Mouse (Mus musculus) 3T3-L1 (cell line): Measurements from ENCODE around the gene Tgif1.
A peak's percentile ranks its signal among the peaks of the same experiment; 100 is the strongest.

ENCODE experiments used
- DNase-seq: peaks from one replicate; pipeline ENCODE4 v3.0.0-alpha.2; 2015; ENCODE audit warnings: low read depth, low spot score

Gene Tgif1

DNA sequence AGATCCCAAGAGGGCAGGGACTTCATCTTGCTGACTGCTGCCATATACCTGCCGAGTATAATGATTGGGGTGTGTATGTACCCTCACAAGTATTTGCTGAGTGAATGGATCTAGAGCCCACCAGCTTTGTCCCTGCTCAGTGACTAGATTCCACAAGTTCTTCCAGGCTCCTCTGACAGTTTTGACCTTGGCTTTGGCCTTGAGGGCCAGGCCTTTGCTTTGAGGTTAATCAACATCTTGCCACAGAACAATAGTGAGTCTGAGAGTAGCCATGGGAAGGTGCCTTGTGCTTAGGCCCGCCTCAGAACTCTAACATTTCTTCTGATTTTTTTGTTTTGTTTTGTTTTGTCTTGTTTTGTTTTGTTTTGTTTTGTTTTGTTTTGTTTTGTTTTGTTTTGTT is 46.7 kb downstream of the Tgif1 start:
- no peak for DNase-seq

DNA sequence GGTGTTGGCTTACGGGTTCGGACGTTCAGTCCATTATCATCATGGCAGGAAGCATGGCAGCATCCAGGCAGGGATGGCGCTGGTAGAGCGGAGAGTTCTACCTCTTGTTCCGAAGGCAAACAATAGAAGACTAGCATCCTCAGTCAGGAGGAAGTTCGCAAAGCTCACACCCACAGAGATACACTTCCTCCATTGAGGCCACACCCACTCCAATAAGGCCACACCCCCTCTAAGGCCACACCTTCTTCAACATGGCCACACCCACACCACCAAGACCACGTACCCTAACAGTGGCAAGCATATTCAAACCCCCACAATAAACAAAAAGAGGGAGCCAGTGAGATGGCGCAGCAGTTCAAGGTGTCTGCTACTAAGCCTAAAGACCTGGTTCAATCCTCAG is 47.5 kb downstream of the Tgif1 start:
- DNase-seq: no peak

DNA sequence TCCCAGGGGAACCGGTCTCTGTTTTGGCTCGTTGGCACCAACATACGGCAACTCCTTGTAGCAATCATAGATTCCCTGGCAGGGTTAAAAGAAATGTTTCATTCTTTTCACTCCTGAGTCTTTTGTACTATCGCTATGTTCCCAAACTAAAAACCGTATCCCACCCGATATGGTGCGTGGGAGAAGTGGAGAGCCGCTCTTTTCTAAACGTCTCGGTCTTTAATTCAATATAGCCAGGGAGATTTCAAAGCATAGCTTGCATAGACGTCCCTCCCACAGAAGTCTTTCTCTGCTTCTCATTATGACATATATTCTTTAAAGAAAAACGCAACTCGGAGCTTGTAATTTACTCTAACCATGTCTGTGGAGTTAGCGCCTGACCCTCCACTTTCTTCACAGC is 51.3 kb downstream of the Tgif1 start:
- no peak for DNase-seq

- no peak for DNase-seq
Measured at GRCm38 (mm10) chr17:70799266-70799665, 54.1 kb downstream of the Tgif1 start.

DNA sequence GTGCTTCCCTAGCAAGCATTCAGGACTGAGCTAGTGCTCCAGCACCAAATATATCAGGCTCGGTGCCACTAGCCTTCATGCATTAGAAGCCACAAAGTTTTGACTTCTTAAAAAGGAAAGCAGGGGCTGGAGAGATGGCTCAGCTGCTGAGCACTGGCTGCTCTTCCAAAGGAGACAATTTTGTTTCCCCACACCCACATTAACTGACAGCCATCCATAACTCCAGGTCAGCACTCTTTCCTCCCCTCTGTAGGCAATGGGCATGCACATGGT is 55.6 kb downstream of the Tgif1 start:
- DNase-seq: no peak

- peak; percentile 95 for DNase-seq
Measured at GRCm38 (mm10) chr17:70796940-70797772, 56.2 kb downstream of the Tgif1 start.

DNA sequence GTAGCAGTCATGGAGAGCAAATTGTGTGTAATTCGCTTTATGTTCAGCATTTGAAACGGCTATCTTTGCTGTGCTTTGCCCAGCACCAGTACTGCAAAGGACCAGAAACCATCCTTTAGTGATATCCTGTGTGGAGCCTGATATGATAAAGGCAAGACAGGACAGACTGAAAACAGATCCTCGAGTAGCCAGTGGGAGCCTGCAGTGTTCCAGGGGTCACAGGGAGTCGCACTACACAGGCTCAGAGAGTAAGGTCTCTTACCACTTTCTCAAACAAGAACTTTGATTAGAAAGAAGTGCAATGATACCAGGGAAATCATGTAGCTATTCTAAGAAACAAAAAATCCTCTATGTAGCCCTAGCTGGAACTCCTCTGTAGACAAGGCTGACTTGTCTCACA is 58.1 kb downstream of the Tgif1 start:
- no peak for DNase-seq

GRCm38 (mm10) chr17:70794722-70795121 is 58.6 kb downstream of the Tgif1 start:
- no peak for DNase-seq

- DNase-seq: peak; percentile 74
Measured at GRCm38 (mm10) chr17:70794291-70794690, 59.1 kb downstream of the Tgif1 start.
